Mouse (Mus musculus): ENCODE measurements around the gene Decr2. TPM values are rescaled to one million over a fixed set of nuclear protein-coding genes. Genes with fewer than 3 reads are reported as not detected.

Decr2 gene
- total and polyA plus RNA-seq, 3 experiments, result 9.2 to 13.9 (median 9.5) TPM

DNA sequence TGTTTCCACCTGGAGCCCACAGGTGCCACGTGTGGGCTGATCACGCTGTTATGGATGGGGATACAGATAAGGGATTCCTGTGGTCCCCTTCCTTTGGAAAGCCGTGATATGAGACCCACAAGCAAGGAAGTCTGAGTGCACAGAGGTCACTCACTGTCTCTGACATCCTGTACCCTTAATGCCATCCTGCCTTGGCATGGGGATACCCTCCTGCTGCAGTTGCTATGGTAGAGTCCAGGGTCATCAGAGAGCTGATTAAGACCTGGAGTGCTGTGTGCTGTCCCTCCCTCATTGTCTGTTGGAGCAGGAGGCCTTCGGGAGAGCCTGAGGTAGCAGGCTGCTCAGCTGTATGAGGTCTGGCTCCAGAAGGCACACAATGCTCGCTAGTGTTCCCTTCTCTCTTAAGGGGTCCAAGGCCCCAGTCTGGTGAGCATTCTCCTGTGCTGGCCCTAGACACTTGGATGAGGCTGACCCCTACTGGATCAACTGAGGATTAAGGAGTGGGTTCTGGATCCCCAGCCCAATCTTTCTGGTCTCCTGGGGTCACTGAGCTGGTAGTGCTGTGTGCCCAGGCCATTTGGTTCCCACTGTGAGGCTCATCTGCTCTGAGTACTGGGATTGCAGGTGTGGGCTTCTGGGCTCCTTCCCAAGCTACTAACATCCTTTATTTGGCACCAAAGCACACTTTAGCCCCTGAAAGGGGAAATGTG is 32.4 kb upstream of the Decr2 start:
- no peaks in the 10 kb centered on the region for H3K27me3 ChIP-seq (ENCODE audit: control insufficient read depth, insufficient read depth, low read length)
- DNase-seq, result no peak
- H3K4me3 ChIP-seq, result no peak overlapping the region
- no peaks in the 10 kb centered on the region for H3K79me2 ChIP-seq (replicated peaks; ENCODE audit: control insufficient read depth, insufficient read depth, low read length)
- no peak overlapping the region for H3K27ac ChIP-seq
- intact Hi-C loops (cut with DNase I), result loop anchor here (2.0 to 5.0 kb wide), 2 partner anchors 16 to 120 kb away; partner anchors contain the start of genes Axin1 and Fam234a
- peaks cover 7% of the 10 kb centered on the region for H3K4me1 ChIP-seq (ENCODE audit: control insufficient read depth, insufficient read depth, low read length)
- H3K9ac ChIP-seq (ENCODE audit: low read depth, low read length), result no peak overlapping the region
- no peak for TF ChIP-seq CTCF (IDR thresholded peaks at IDR 0.05)
- no peak for TF ChIP-seq EP300 (IDR thresholded peaks at IDR 0.05; ENCODE audit: insufficient read depth, low read depth, low read length)
- no peak for TF ChIP-seq POLR2A (IDR thresholded peaks at IDR 0.05; ENCODE audit: insufficient read depth, low read depth, low read length)
- 54% methylated on average over 5 of the region's 5 CpGs for WGBS
- H3K36me3 ChIP-seq (ENCODE audit: control insufficient read depth, insufficient read depth, low read length), result no peaks in the 10 kb centered on the region

DNA sequence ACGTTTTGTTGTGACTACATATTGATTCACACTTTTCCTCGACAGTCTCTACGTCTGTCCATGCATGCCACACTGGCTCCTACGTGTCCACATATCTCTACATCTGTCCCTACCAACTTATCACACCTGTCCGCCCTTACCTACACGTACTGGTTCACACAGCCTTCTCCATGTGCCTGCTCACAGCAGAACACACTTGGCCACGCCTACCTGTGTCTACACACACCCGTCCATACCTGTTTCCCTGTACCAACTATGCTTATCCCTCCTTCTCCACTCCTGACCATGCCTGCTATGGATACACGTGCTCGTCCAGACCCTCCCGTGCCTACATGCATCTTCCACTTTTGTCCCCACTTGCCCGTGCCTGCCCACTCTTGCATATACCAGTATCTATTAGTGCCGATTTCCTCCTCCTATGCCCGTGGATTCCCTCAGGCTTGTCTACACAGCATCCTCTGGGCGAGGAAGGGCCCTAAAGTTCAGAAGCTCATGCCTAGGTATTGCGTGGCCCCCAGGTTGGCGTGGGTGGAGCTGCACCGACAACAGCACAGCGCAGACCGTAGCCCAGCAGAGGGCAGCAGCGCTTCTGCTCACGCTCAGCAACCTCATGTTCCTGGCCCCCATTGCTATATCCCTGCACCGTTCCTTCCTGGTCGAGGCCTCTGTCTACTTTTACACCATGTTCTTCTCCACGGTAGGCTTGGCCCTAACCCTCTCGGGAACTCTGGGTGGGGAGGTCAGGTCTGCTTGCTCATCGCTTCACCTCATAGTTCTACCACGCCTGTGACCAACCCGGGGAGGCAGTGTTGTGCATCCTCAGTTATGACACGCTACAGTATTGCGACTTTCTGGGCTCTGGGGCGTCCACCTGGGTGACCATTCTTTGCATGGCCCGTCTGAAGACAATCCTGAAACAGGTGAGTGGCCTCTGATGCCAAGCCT is 29.9 kb upstream of the Decr2 start:
- intact Hi-C loops (cut with DNase I), result loop anchor here (5.0 kb wide), 1 partner anchor 122 kb away; the partner anchor contains the start of gene Fam234a

GRCm38 (mm10) chr17:26116503-26117258 is 26.5 kb upstream of the Decr2 start:
- no peaks in the 10 kb centered on the region for H3K79me2 ChIP-seq (replicated peaks; ENCODE audit: control insufficient read depth, insufficient read depth, low read length)
- 0 out of 2 replicates have a peak, but pooled peaks cover 1% of the 10 kb centered on the region for H3K4me1 ChIP-seq (ENCODE audit: control insufficient read depth, insufficient read depth, low read length)
- no peak overlapping the region for H3K27ac ChIP-seq
- TF ChIP-seq CTCF (IDR thresholded peaks at IDR 0.05) (no peak), EP300 (IDR thresholded peaks at IDR 0.05; ENCODE audit: insufficient read depth, low read depth, low read length) (no peak), POLR2A (IDR thresholded peaks at IDR 0.05; ENCODE audit: insufficient read depth, low read depth, low read length) (no peak)
- H3K4me3 ChIP-seq, result no peak overlapping the region
- no peak overlapping the region for H3K9ac ChIP-seq (ENCODE audit: low read depth, low read length)
- H3K36me3 ChIP-seq (ENCODE audit: control insufficient read depth, insufficient read depth, low read length), result no peaks in the 10 kb centered on the region
- H3K27me3 ChIP-seq (ENCODE audit: control insufficient read depth, insufficient read depth, low read length), result peaks cover 1% of the 10 kb centered on the region; the same call in 1 of the 2 replicates
- WGBS, result 79% methylated on average over 17 of the region's 17 CpGs
- no peak for DNase-seq
- intact Hi-C loops (cut with DNase I), result no loop called here

More for the DNA sequence above, 29.9 kb upstream of the Decr2 start:
- Histone ChIP-seq H3K27ac (no peak overlapping the region), H3K9ac (ENCODE audit: low read depth, low read length) (no peak overlapping the region), H3K4me3 (no peak overlapping the region), H3K4me1 (ENCODE audit: control insufficient read depth, insufficient read depth, low read length) (peaks cover 7% of the 10 kb centered on the region), H3K27me3 (ENCODE audit: control insufficient read depth, insufficient read depth, low read length) (no peaks in the 10 kb centered on the region; the same call in 1 of the 2 replicates), H3K36me3 (ENCODE audit: control insufficient read depth, insufficient read depth, low read length) (no peaks in the 10 kb centered on the region), H3K79me2 (replicated peaks; ENCODE audit: control insufficient read depth, insufficient read depth, low read length) (no peaks in the 10 kb centered on the region)
- DNase-seq, result peak; percentile 47 to 63
- 41% methylated on average over 33 of the region's 33 CpGs for WGBS
- TF ChIP-seq CTCF (IDR thresholded peaks at IDR 0.05), result peak; percentile 71
- TF ChIP-seq EP300 (IDR thresholded peaks at IDR 0.05; ENCODE audit: insufficient read depth, low read depth, low read length), result peak; percentile 76
- TF ChIP-seq POLR2A (IDR thresholded peaks at IDR 0.05; ENCODE audit: insufficient read depth, low read depth, low read length), result no peak

DNA sequence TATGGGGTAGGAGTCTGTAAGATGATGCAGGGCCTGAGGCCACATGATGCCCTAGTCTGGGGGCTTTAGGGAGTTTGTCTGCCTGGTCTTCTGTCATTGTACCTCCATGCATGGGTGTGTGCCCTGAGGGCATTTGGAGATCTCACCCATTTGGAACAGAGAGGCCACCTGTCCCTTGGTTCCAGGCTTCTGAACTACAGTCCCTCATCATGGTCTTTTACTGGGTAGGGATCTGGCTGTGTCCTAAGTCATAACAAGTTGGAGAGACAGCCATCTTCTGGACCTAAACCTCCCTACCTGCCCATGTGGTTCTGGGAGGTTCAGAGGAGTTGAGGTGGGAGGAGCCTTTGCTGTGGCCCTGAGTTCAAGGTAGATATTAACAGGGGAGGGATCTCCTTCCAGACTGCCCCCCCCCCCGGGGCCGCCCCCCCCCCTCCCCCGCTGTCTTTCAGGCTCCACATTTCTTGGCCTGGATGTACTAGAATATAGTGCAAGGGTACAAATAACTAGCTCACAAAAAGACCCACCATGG is 25.9 kb upstream of the Decr2 start:
- intact Hi-C loops (cut with DNase I), result no loop called here
- no peak for DNase-seq
- Histone ChIP-seq H3K27ac (no peak overlapping the region), H3K36me3 (ENCODE audit: control insufficient read depth, insufficient read depth, low read length) (no peaks in the 10 kb centered on the region), H3K79me2 (replicated peaks; ENCODE audit: control insufficient read depth, insufficient read depth, low read length) (no peaks in the 10 kb centered on the region), H3K4me1 (ENCODE audit: control insufficient read depth, insufficient read depth, low read length) (0 out of 2 replicates have a peak, but pooled peaks cover 1% of the 10 kb centered on the region), H3K27me3 (ENCODE audit: control insufficient read depth, insufficient read depth, low read length) (peaks cover 4% of the 10 kb centered on the region; the same call in 1 of the 2 replicates), H3K9ac (ENCODE audit: low read depth, low read length) (no peak overlapping the region), H3K4me3 (no peak overlapping the region)
- no peak for TF ChIP-seq CTCF (IDR thresholded peaks at IDR 0.05)
- no peak for TF ChIP-seq EP300 (IDR thresholded peaks at IDR 0.05; ENCODE audit: insufficient read depth, low read depth, low read length)
- TF ChIP-seq POLR2A (IDR thresholded peaks at IDR 0.05; ENCODE audit: insufficient read depth, low read depth, low read length), result no peak
- 79% methylated on average over 2 of the region's 3 CpGs for WGBS

DNA sequence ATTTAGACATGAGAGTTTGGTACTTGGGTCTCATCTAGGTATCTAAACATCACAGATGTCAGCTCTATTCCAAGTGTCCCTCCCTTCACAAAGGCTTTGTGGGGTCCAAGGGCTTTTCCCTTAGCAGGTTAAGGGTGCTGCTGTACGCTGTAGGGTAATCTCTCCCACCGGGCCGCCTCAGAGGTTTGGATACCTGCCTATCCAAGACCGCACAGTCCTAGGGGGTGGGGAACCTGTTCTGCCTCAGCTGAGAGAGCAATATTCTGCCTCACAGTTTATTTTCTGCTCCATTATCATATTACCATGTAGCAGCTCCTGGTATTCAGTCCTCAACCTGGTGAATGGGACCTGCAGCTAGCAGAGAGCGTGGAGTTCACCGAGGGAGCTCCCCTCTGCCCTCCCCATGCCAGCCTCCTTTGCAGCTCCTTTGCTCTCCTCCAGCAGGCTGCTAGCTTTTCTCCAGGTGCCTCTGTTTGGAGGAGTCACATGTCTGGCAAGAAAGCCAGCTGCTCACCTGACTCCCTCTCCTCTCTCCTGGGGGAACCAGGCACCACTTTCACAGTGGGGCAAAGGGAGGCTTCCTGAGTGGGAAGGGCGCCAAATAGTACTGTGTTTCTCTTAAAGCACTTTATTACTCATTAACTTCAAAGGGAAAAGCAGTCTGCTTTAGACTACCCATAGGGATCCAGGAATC is 25.2 kb upstream of the Decr2 start:
- no peak for TF ChIP-seq POLR2A (IDR thresholded peaks at IDR 0.05; ENCODE audit: insufficient read depth, low read depth, low read length)
- TF ChIP-seq CTCF (IDR thresholded peaks at IDR 0.05), result no peak
- no peak for TF ChIP-seq EP300 (IDR thresholded peaks at IDR 0.05; ENCODE audit: insufficient read depth, low read depth, low read length)
- H3K79me2 ChIP-seq (replicated peaks; ENCODE audit: control insufficient read depth, insufficient read depth, low read length), result no peaks in the 10 kb centered on the region
- H3K4me3 ChIP-seq, result no peak overlapping the region
- 0 out of 2 replicates have a peak, but pooled peaks cover 1% of the 10 kb centered on the region for H3K4me1 ChIP-seq (ENCODE audit: control insufficient read depth, insufficient read depth, low read length)
- intact Hi-C loops (cut with DNase I), result no loop called here
- H3K36me3 ChIP-seq (ENCODE audit: control insufficient read depth, insufficient read depth, low read length), result no peaks in the 10 kb centered on the region
- no peak overlapping the region for H3K9ac ChIP-seq (ENCODE audit: low read depth, low read length)
- DNase-seq, result no peak
- 75% methylated on average over 7 of the region's 7 CpGs for WGBS
- H3K27me3 ChIP-seq (ENCODE audit: control insufficient read depth, insufficient read depth, low read length), result peaks cover 4% of the 10 kb centered on the region; the same call in 1 of the 2 replicates
- no peak overlapping the region for H3K27ac ChIP-seq

Data from heart, adult 2 months (tissue).